Mouse (Mus musculus) E14TG2a.4 (cell line): ENCODE results near the gene Foxf1.

Experiments used
- CTCF ChIP-seq: conservative IDR thresholded peaks from 2 replicates; pipeline ENCODE4 v1.5.1; 2014; ENCODE audit warnings: low read length
- NANOG ChIP-seq: IDR thresholded peaks from 2 replicates; pipeline ENCODE4 v1.6.1; 2014; ENCODE audit warnings: borderline replicate concordance, low read length, mixed read lengths
- POU5F1 ChIP-seq: IDR thresholded peaks from 2 replicates; pipeline ENCODE4 v1.6.1; 2014; ENCODE audit warnings: low read length, borderline replicate concordance

DNA sequence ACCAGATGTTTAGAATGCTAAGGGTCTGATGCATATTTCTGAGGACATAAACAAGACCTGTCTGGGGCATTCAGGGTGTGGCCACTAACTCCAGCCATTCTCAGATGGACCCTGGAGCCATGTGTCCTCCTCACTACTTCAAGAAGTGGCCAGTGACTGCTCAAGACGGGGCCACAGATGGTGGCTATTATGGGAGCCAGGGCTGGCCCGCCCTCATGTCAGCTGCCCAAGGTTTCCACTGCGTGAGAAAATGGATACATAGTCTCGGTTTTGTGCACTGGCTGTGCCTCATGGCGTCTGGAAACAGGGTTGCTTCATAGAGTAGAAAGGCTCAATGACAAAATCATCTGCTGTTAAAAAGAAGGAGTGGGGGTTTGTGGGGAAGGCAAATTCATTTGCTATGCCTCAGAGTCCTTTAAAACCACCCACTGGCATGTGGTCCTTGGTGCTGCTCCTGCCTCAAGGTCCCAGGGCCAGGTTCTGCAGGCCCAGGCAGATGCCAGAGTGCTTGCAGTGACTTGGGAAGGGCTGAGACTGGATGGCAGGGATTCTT is 48.9 kb downstream of the Foxf1 start:
- no peak for TF ChIP-seq CTCF
- TF ChIP-seq NANOG = no peak
- TF ChIP-seq POU5F1 = no peak
